Mouse (Mus musculus): ENCODE data around the gene Pola2.

GRCm38 (mm10) chr19:5928546-5928945 lies 35.5 kb downstream of the Pola2 start:
- no peak for TF ChIP-seq CTCF (IDR thresholded peaks at IDR 0.05; ENCODE audit: insufficient read depth, low read length)
- TF ChIP-seq POLR2A (IDR thresholded peaks at IDR 0.05; ENCODE audit: borderline replicate concordance, extremely low read depth, low read depth, low read length), result no peak

Measured in lung, adult 2 months (tissue).